Mouse (Mus musculus) limb, embryonic 12.5 days (tissue): ENCODE results near the gene Aptx. TPM values are rescaled to one million over a fixed set of nuclear protein-coding genes. Genes with fewer than 3 reads are reported as not detected.

ENCODE experiments used
- ATAC-seq: fragments of 200-750 bp; cut with Nextera tagmentation; 2 replicates; pipeline ENCODE4 v1.8.0; 2017; ENCODE audit warnings: low read depth, moderate TSS enrichment; ENCODE audit not compliant: insufficient number of reproducible peaks, insufficient read depth, low FRiP score, low TSS enrichment
- H3K27ac ChIP-seq: fragments of 300-500 bp; sonication (generic); 2 replicates; pipeline ENCODE4 v1.5.1; 2016; ENCODE audit warnings: mild to moderate bottlenecking, moderate library complexity
- H3K27me3 ChIP-seq: fragments of 300-500 bp; sonication (generic); 2 replicates; pipeline ENCODE4 v1.6.1; 2016; ENCODE audit warnings: mild to moderate bottlenecking, moderate library complexity
- H3K36me3 ChIP-seq: fragments of 300-500 bp; sonication (generic); 2 replicates; pipeline ENCODE4 v1.6.1; 2016; ENCODE audit warnings: mild to moderate bottlenecking, moderate library complexity
- H3K4me1 ChIP-seq: fragments of 300-500 bp; sonication (generic); replicated peaks from 2 replicates; pipeline ENCODE4 v1.6.1; 2016
- H3K4me2 ChIP-seq: fragments of 300-500 bp; sonication (generic); 2 replicates; pipeline ENCODE4 v1.6.1; 2016; ENCODE audit warnings: mild to moderate bottlenecking, moderate library complexity
- H3K4me3 ChIP-seq: fragments of 300-500 bp; sonication (generic); replicated peaks from 2 replicates; pipeline ENCODE4 v1.5.1; 2016; ENCODE audit warnings: mild to moderate bottlenecking
- H3K9ac ChIP-seq: fragments of 300-500 bp; sonication (generic); replicated peaks from 2 replicates; pipeline ENCODE4 v1.6.1; 2016; ENCODE audit warnings: mild to moderate bottlenecking, moderate library complexity
- H3K9me3 ChIP-seq: fragments of 300-500 bp; sonication (generic); 2 replicates; pipeline ENCODE4 v1.6.1; 2016; ENCODE audit warnings: mild to moderate bottlenecking, moderate library complexity
- WGBS: fragments of 180-500 bp; shearing (Covaris S2); methylation state at CpG from one replicate; pipeline ENCODE4 v1.1.7; 2016; 5-methylcytosine and 5-hydroxymethylcytosine counted together
- polyA plus RNA-seq: library from polyadenylated mRNA; unstranded; fragments of >200 nt; fragmentation: Nextera tagmentation; extraction: Ambion mirVana; gene quantifications from 2 replicates; pipeline ENCODE4 v1.2.1, GENCODE M21; 2016

The Aptx gene
- 34.0 and 37.9 TPM in 2 replicates for polyA plus RNA-seq

DNA sequence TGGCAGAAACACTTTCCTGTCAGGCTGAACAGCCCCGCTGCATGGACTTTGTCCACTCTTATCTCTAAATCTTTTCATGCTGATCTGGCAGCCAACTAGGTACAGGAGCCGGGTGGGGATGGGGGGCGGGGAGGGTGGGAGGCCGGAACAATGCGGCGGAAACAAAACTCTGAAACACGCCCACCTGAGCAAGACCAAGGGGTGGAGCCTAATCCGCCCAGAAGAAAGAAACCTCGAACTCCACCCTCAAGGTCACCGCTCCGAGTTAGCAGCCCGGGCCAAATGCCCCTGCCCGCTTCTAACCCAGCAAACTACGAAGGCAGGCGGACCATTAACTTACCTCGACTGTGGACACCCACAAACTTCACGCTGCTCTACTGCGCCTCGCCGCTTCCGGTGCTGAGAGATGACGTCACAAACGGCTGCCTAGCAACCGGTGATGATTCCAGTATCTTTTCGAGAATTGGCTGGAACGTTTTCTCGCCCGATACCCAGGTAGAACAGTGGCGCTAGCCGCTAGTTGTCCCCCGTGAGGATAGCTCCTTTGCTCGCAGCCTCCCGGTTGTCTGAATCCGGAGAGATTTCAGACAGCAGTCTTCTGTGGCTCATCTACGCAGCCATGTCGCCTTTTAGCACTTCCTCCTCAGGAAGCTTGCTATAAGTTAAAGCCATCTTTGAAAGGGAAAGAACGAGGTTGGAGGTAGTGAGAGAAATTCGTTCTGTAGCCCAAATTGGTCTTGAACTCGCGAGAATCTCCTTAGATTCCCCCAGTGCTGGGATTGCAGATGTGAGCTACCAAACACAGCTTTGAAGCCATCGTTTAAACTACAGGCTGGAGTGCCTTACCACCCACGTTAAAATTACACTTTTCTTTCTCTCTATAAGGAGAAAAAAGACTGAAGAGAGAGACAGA, at the start of gene Aptx:
Gene Aptx (minus strand): TSS at position 398 of the 913 bp plus-strand sequence.
- peak within 1 kb of the TSS; percentile 69 for H3K4me2 ChIP-seq
- under 1% methylated on average over 42 of the region's 42 CpGs for WGBS
- peak within 1 kb of the TSS; percentile 62 for H3K4me3 ChIP-seq
- peak within 1 kb of the TSS; percentile 96 for H3K27ac ChIP-seq
- H3K9ac ChIP-seq = peak within 1 kb of the TSS; percentile 63
- H3K36me3 ChIP-seq = no peaks in the 10 kb centered on the region
- no peaks in the 10 kb centered on the region for H3K27me3 ChIP-seq
- peak; percentile 90 for ATAC-seq
- H3K9me3 ChIP-seq = no peaks in the 10 kb centered on the region
- H3K4me1 ChIP-seq = peaks cover 15% of the 10 kb centered on the region

DNA sequence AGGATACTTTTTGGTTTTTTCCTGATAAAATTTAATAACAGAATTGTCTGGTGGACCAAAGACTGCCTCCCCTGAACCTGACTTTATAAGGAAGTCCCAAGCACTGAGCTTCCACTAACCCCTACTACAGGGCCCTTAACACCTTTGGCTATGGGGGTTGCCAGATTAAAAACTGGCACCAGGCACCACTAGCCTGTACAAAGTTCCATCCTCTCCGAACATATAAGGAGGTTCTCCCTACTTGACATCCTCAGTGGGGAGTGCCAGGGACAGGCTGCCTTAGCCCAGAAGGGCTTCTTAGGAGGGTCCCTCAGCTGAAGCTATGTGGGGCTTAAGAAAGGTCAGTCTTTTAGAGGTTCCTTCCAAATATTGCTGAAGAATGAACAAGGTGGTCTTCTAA, 32.4 kb upstream of the Aptx start:
- Histone ChIP-seq H3K4me3 (no peak overlapping the region), H3K27me3 (no peaks in the 10 kb centered on the region), H3K36me3 (peaks cover 87% of the 10 kb centered on the region), H3K4me2 (no peak overlapping the region), H3K9me3 (no peaks in the 10 kb centered on the region), H3K9ac (no peak overlapping the region), H3K27ac (no peak overlapping the region), H3K4me1 (no peaks in the 10 kb centered on the region)
- no peak for ATAC-seq
- WGBS = 85% methylated on average over 1 of the region's 1 CpGs

- peaks cover 90% of the 10 kb centered on the region for H3K36me3 ChIP-seq
- H3K27ac ChIP-seq = no peak overlapping the region
- H3K27me3 ChIP-seq = no peaks in the 10 kb centered on the region
- H3K4me3 ChIP-seq = no peak overlapping the region
- no peak overlapping the region for H3K9ac ChIP-seq
- no peak for ATAC-seq
- H3K4me2 ChIP-seq = no peak overlapping the region
- H3K4me1 ChIP-seq = no peaks in the 10 kb centered on the region; the same call in 1 of the 2 replicates
- no peaks in the 10 kb centered on the region for H3K9me3 ChIP-seq
Measured at GRCm38 (mm10) chr4:40731262-40731661, 28.3 kb upstream of the Aptx start.

DNA sequence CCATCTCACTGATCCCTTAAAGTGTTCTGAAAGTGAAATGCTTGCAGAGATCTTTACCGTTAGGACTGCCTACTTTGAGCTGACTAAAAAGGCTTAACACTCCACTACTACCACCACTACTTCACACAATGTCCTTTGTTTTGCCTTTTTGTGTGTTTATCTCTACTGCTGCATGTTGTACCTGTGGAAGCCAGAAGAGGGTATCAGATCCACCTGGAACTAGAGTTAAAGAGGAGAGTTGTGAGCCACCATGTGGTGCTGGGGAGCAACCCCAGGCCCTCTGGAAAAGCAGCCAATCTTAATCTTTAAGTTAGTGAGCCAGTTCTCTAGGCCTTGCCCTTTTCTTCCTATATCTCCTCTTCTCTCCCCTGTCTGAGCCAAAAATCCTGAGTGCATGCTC, 24.3 kb upstream of the Aptx start:
- H3K4me1 ChIP-seq = peaks cover 23% of the 10 kb centered on the region
- ATAC-seq = no peak

GRCm38 (mm10) chr4:40725554-40725953, 22.6 kb upstream of the Aptx start:
- peak overlapping the region; percentile 66; the same call in 1 of the 2 replicates for H3K4me2 ChIP-seq
- no peak overlapping the region for H3K4me3 ChIP-seq
- peaks cover 61% of the 10 kb centered on the region for H3K36me3 ChIP-seq
- peaks cover 34% of the 10 kb centered on the region for H3K4me1 ChIP-seq
- H3K9me3 ChIP-seq = no peaks in the 10 kb centered on the region
- no peak overlapping the region for H3K27ac ChIP-seq
- ATAC-seq = no peak
- no peaks in the 10 kb centered on the region for H3K27me3 ChIP-seq
- no peak overlapping the region for H3K9ac ChIP-seq

More for the DNA sequence above, 24.3 kb upstream of the Aptx start:
- Histone ChIP-seq H3K9ac (no peak overlapping the region), H3K36me3 (peaks cover 77% of the 10 kb centered on the region), H3K4me2 (no peak overlapping the region), H3K27me3 (no peaks in the 10 kb centered on the region), H3K4me3 (no peak overlapping the region), H3K27ac (no peak overlapping the region), H3K9me3 (no peaks in the 10 kb centered on the region)
- 88% methylated on average over 1 of the region's 1 CpGs for WGBS

- no peak for ATAC-seq
- H3K4me1 ChIP-seq = peaks cover 34% of the 10 kb centered on the region
- no peaks in the 10 kb centered on the region for H3K27me3 ChIP-seq
- no peak overlapping the region for H3K27ac ChIP-seq
- H3K36me3 ChIP-seq = peaks cover 57% of the 10 kb centered on the region
- no peak overlapping the region for H3K9ac ChIP-seq
- H3K4me3 ChIP-seq = 0 out of 2 replicates have a peak overlapping the region, but pooled peaks have one; percentile 11
- WGBS = 82% methylated on average over 7 of the region's 7 CpGs
- no peaks in the 10 kb centered on the region for H3K9me3 ChIP-seq
- peak overlapping the region; percentile 66 for H3K4me2 ChIP-seq
Measured at GRCm38 (mm10) chr4:40725141-40725540, 22.1 kb upstream of the Aptx start.

DNA sequence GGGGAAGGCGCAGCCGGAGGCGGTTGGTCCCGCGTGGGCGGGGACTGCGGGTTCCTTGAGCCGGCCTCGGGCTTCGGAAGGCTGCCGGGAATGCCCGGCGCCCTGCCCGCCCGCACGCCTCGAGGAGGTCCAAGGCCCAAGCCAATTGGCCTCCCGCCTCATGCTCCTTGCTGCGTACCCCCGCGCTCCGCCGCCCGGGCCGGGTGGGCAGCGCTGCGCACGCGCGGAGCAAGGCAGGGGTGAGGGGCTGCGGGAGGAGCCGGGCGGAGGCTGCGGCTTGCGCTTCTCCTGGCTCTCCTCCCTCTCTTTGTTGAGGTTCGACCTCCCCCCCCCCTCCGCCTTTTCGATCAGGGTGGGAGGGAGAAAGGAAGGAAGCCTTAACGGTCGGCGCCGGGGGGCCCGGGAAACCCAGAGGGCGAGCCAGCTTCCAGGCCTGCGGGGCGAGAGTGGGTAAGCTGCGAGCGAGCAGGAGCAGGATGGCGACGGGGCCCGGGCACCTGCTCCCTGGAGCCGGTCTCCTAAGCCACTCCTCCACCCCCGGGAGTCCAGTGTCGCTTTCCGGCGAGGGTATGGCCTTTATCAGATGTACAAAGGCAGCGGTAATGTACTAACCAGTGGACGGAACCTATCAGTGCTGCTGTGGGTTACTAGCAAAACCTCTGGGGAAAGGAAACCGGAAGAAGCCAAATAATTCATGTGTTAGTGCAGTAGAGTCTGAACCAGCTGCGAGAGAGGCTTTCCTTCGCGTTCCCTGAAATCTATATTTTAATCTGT, 19.9 kb upstream of the Aptx start:
- Histone ChIP-seq H3K36me3 (peaks cover 37% of the 10 kb centered on the region), H3K9ac (peak overlapping the region; percentile 97), H3K27me3 (no peaks in the 10 kb centered on the region), H3K4me1 (peaks cover 34% of the 10 kb centered on the region), H3K4me3 (peak overlapping the region; percentile 89), H3K27ac (peak overlapping the region; percentile 100), H3K4me2 (peak overlapping the region; percentile 66), H3K9me3 (no peaks in the 10 kb centered on the region)
- peak; percentile 83 for ATAC-seq
- under 1% methylated on average over 60 of the region's 62 CpGs for WGBS

- peak within 1 kb of the TSS; percentile 89 for H3K4me3 ChIP-seq
- peak within 1 kb of the TSS; percentile 97 for H3K9ac ChIP-seq
- ATAC-seq = peak; percentile 92
- under 1% methylated on average over 51 of the region's 54 CpGs for WGBS
- peaks cover 34% of the 10 kb centered on the region for H3K4me1 ChIP-seq
- peaks cover 29% of the 10 kb centered on the region for H3K36me3 ChIP-seq
- peak within 1 kb of the TSS; percentile 100 for H3K27ac ChIP-seq
- no peaks in the 10 kb centered on the region for H3K27me3 ChIP-seq
- no peaks in the 10 kb centered on the region for H3K9me3 ChIP-seq
- H3K4me2 ChIP-seq = peak within 1 kb of the TSS; percentile 66
Measured at GRCm38 (mm10) chr4:40722011-40722666, 19.1 kb upstream of the Aptx start, which contains the start of gene Dnaja1. Dnaja1 (plus strand) TSS chr4:40722150.

DNA sequence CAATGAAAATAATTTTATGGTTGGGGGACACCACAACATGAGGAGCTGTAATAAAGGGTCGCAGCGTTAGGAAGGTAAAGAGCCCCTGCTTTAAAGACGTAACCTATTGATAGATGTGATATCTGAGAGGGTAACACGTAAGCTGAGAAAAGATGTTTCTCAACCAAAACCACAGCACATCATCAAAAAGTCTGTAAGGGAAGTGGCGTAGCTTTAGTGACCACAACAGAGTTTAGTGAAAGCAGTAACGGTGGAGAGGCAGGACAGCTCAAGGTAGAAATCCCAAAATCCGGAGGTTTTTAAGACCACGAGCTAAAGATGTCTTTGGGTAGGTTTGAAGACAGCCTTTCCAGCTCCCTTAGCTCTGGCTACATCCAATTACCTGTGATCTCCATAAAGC, 17.9 kb upstream of the Aptx start:
- H3K9ac ChIP-seq = no peak overlapping the region
- WGBS = 92% methylated on average over 8 of the region's 8 CpGs
- peaks cover 19% of the 10 kb centered on the region for H3K36me3 ChIP-seq
- peaks cover 34% of the 10 kb centered on the region for H3K4me1 ChIP-seq
- H3K27me3 ChIP-seq = no peaks in the 10 kb centered on the region
- peak overlapping the region; percentile 100 for H3K27ac ChIP-seq
- H3K4me2 ChIP-seq = no peak overlapping the region
- ATAC-seq = no peak
- no peaks in the 10 kb centered on the region for H3K9me3 ChIP-seq
- H3K4me3 ChIP-seq = no peak overlapping the region

- no peak for ATAC-seq
- no peaks in the 10 kb centered on the region for H3K27me3 ChIP-seq
- peaks cover 11% of the 10 kb centered on the region for H3K4me1 ChIP-seq
- WGBS = 99% methylated on average over 3 of the region's 3 CpGs
- no peak overlapping the region for H3K27ac ChIP-seq
- H3K9me3 ChIP-seq = no peaks in the 10 kb centered on the region
- H3K4me2 ChIP-seq = no peak overlapping the region
- H3K9ac ChIP-seq = no peak overlapping the region
- H3K36me3 ChIP-seq = no peaks in the 10 kb centered on the region
- H3K4me3 ChIP-seq = no peak overlapping the region
Measured at GRCm38 (mm10) chr4:40717141-40717540, 14.1 kb upstream of the Aptx start.
